Mouse (Mus musculus): ENCODE measurements around the gene Spink4.

- TF ChIP-seq CTCF (IDR thresholded peaks at IDR 0.05; ENCODE audit: low read depth) (no peak), EP300 (IDR thresholded peaks at IDR 0.05; ENCODE audit: low read depth) (no peak)
These were observed 34.7 kb upstream of the Spink4 start for GRCm38 (mm10) chr4:40885166-40885525.
